Mouse (Mus musculus) bone marrow, adult 2 months (tissue): ENCODE measurements around the gene Olfr890. TPM values are rescaled to one million over a fixed set of nuclear protein-coding genes. Genes with fewer than 3 reads are reported as not detected.
"Not testable (repeated sequence)": the region's sequence is repeated elsewhere in the genome, so short reads cannot be mapped to it uniquely, and the experiment has no call there.

ENCODE experiments used
- H3K27ac ChIP-seq: fragments of 200-500 bp; 2 replicates; pipeline ENCODE4 v1.5.1; 2012; ENCODE audit warnings: low read depth, mild to moderate bottlenecking, control low read depth, inconsistent platforms, low read length; ENCODE audit not compliant: control insufficient read depth, poor library complexity, insufficient read depth
- H3K4me1 ChIP-seq: fragments of 200-500 bp; 2 replicates; pipeline ENCODE4 v1.6.1; 2011; ENCODE audit warnings: low read length; ENCODE audit not compliant: control insufficient read depth, insufficient read depth
- H3K4me3 ChIP-seq: fragments of 200-500 bp; replicated peaks from 2 replicates; pipeline ENCODE3; 2011; ENCODE audit warnings: mild to moderate bottlenecking, low read depth, low read length, control low read depth; ENCODE audit not compliant: control insufficient read depth
- CTCF ChIP-seq: fragments of 200-500 bp; IDR thresholded peaks from 2 replicates; pipeline ENCODE4 v1.5.1; 2011; ENCODE audit warnings: low read length, control low read depth; ENCODE audit not compliant: control insufficient read depth, insufficient read depth
- POLR2A ChIP-seq: fragments of 200-500 bp; IDR thresholded peaks from 2 replicates; pipeline ENCODE4 v1.6.1; 2011; ENCODE audit warnings: low read depth, mild to moderate bottlenecking, control low read depth, low read length, borderline replicate concordance; ENCODE audit not compliant: control insufficient read depth
- WGBS: fragments of 180-500 bp; shearing (Covaris S2); methylation state at CpG from one replicate; pipeline ENCODE4 v1.1.7; 2018; 5-methylcytosine and 5-hydroxymethylcytosine counted together
- polyA plus RNA-seq: library from polyadenylated mRNA; stranded (reverse); fragments of >200 nt; gene quantifications from 2 replicates; pipeline ENCODE4 v1.2.4, GENCODE M21; 2011; ENCODE audit warnings: low replicate concordance; ENCODE audit not compliant: missing spikeins, insufficient read depth, insufficient read length

The Olfr890 gene
- polyA plus RNA-seq, result not detected in 2 replicates

- no peak within 1 kb of the TSS for H3K4me3 ChIP-seq
- H3K4me1 ChIP-seq, result no peaks in the 10 kb centered on the region
- TF ChIP-seq CTCF (no peak), POLR2A (no peak)
- H3K27ac ChIP-seq, result no peak within 1 kb of the TSS
Measured at GRCm38 (mm10) chr9:38142217-38142616, at the start of gene Olfr890. Gene Olfr890 (plus strand): TSS chr9:38142517.

GRCm38 (mm10) chr9:38107828-38108227 is 34.5 kb upstream of the Olfr890 start, which contains the start of gene Olfr888:
Gene Olfr888 (plus strand): TSS chr9:38108128.
- Histone ChIP-seq H3K4me3 (no peak within 1 kb of the TSS), H3K27ac (no peak within 1 kb of the TSS), H3K4me1 (no peaks in the 10 kb centered on the region)
- TF ChIP-seq CTCF (no peak), POLR2A (no peak)
- 85% methylated on average over 1 of the region's 1 CpGs for WGBS

- Histone ChIP-seq H3K27ac (no peak within 1 kb of the TSS), H3K4me1 (no peaks in the 10 kb centered on the region), H3K4me3 (no peak within 1 kb of the TSS)
- TF ChIP-seq CTCF, result no peak
- TF ChIP-seq POLR2A, result no peak
Measured at GRCm38 (mm10) chr9:38114898-38115297, 27.4 kb upstream of the Olfr890 start, which contains the start of gene Olfr889. Gene Olfr889 (plus strand): TSS chr9:38115198.

GRCm38 (mm10) chr9:38168341-38168740 is 26.0 kb downstream of the Olfr890 start:
- not testable (repeated sequence) for H3K4me1 ChIP-seq, H3K4me3 ChIP-seq, H3K27ac ChIP-seq
- 38% methylated on average over 2 of the region's 2 CpGs for WGBS

- no peak within 1 kb of the TSS for H3K27ac ChIP-seq
- TF ChIP-seq CTCF (no peak), POLR2A (no peak)
- WGBS, result 77% methylated on average over 1 of the region's 1 CpGs
- H3K4me3 ChIP-seq, result no peak within 1 kb of the TSS
- no peaks in the 10 kb centered on the region for H3K4me1 ChIP-seq
Measured at GRCm38 (mm10) chr9:38180721-38181120, 38.4 kb downstream of the Olfr890 start, which contains the start of gene Olfr891. Gene Olfr891 (minus strand): TSS chr9:38180821.

Other genes with a start within 250 kb of the Olfr890 start
- gene Olfr145, start 245.8 kb upstream of the Olfr890 start, polyA plus RNA-seq, result not detected in 2 replicates
- gene Olfr878, start 224.7 kb upstream of the Olfr890 start, polyA plus RNA-seq, result not detected in 2 replicates
- gene Olfr881, start 150.7 kb upstream of the Olfr890 start, polyA plus RNA-seq, result 0.35 TPM in 1 of 2 replicates, not detected in the other
- gene Olfr883, start 116.7 kb upstream of the Olfr890 start, polyA plus RNA-seq, result not detected in 2 replicates
- not detected in 2 replicates for gene Olfr884, start 96.0 kb upstream of the Olfr890 start, polyA plus RNA-seq
- not detected in 2 replicates for gene Olfr885, start 81.2 kb upstream of the Olfr890 start, polyA plus RNA-seq
- gene Olfr887, start 58.4 kb upstream of the Olfr890 start, polyA plus RNA-seq, result 0.16 and 0.95 TPM in 2 replicates
- not detected in 2 replicates for gene Olfr888, start 34.4 kb upstream of the Olfr890 start, polyA plus RNA-seq
- 0.35 TPM in 1 of 2 replicates, not detected in the other for gene Olfr889, start 27.3 kb upstream of the Olfr890 start, polyA plus RNA-seq
- not detected in 2 replicates for gene Olfr891, start 38.3 kb downstream of the Olfr890 start, polyA plus RNA-seq
- not detected in 2 replicates for gene Olfr893, start 65.8 kb downstream of the Olfr890 start, polyA plus RNA-seq
- not detected in 2 replicates for gene Olfr894, start 75.5 kb downstream of the Olfr890 start, polyA plus RNA-seq
- gene Olfr143, start 110.3 kb downstream of the Olfr890 start, polyA plus RNA-seq, result not detected in 2 replicates
- gene Olfr895, start 125.3 kb downstream of the Olfr890 start, polyA plus RNA-seq, result not detected in 2 replicates
- not detected in 2 replicates for gene Olfr896-ps1, start 148.6 kb downstream of the Olfr890 start, polyA plus RNA-seq
- not detected in 2 replicates for gene Olfr25, start 186.5 kb downstream of the Olfr890 start, polyA plus RNA-seq
- not detected in 2 replicates for gene Olfr898, start 205.9 kb downstream of the Olfr890 start, polyA plus RNA-seq
- gene Olfr250, start 224.4 kb downstream of the Olfr890 start, polyA plus RNA-seq, result not detected in 2 replicates
- not detected in 2 replicates for gene Olfr251, start 234.6 kb downstream of the Olfr890 start, polyA plus RNA-seq